Mouse (Mus musculus): ENCODE data around the gene 9930021J03Rik. TPM values are rescaled to one million over a fixed set of nuclear protein-coding genes. Genes with fewer than 3 reads are reported as not detected.

9930021J03Rik gene
- polyA plus RNA-seq, 1 experiment from 2014 or later, result 8.1 TPM

DNA sequence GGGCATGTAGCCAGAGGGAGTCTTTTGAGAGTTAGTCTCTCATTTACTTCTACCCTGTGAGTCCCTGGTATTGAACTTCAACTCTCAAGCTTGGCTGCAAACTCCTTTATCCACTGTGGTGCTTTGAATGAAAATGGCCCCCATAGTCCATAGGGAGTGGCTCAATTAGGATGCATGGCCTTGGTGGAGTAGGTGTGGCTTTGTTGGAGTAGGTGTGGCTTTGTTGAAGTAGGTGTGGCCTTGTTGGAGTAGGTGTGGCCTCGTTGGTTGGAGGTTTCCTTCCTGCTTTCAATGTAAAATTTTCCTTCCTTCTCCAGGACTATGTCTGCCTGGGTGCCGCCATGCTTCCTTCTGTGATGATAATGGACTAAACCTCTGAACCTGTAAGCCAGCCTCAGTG is 25.1 kb upstream of the 9930021J03Rik start:
- Histone ChIP-seq H3K9ac (replicated peaks) (no peak overlapping the region), H3K4me2 (replicated peaks) (no peak overlapping the region), H3K27me3 (no peaks in the 10 kb centered on the region), H3K36me3 (no peaks in the 10 kb centered on the region), H3K4me3 (no peak overlapping the region), H3K9me3 (no peaks in the 10 kb centered on the region), H3K4me1 (no peaks in the 10 kb centered on the region), H3K27ac (replicated peaks) (no peak overlapping the region)
- 79% methylated on average over 2 of the region's 2 CpGs for WGBS
- ATAC-seq (replicated peaks), result no peak

DNA sequence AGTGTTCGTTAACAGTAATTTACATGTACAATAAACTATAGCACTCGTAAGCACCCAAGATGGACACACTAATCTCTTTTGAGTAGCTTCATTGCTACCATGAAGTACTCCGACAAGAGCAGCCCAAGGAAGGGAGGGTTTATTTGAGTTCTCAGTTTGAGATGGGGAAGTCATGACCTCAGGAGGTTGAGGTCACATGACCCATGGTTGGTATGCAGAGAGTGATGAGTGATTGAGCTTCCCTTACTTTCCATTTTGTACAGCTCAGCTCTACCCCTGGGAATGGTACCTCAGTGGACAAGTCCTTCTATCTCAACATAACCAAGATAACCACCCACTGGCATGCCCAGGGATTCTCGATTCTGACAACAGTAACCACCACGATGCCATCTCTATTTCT is 22.8 kb upstream of the 9930021J03Rik start:
- Histone ChIP-seq H3K9me3 (no peaks in the 10 kb centered on the region), H3K36me3 (no peaks in the 10 kb centered on the region), H3K4me3 (no peak overlapping the region), H3K9ac (replicated peaks) (no peak overlapping the region), H3K27ac (replicated peaks) (no peak overlapping the region), H3K4me1 (no peaks in the 10 kb centered on the region), H3K4me2 (replicated peaks) (no peak overlapping the region), H3K27me3 (no peaks in the 10 kb centered on the region)
- no peak for ATAC-seq (replicated peaks)
- WGBS, result 76% methylated on average over 5 of the region's 5 CpGs

DNA sequence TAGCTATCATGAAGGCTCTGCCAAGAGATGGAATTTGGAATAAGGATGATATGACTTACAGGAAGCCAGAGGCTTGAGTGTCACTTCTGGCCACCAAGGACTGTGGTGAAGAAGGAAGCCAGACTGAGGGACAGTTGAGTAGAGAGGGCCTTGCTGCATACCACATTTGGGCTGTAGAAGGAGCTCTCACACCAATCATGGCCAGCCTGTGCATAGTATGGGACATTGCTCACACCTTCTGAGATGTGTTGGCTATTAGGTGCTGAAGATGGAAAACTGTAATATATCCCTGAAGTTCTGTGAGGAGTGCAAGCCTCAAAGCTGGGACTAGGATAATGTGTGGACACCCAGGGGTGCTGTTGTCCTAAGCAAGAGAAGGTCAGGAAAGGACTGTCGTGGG is 20.9 kb upstream of the 9930021J03Rik start:
- Histone ChIP-seq H3K4me3 (no peak overlapping the region), H3K9me3 (no peaks in the 10 kb centered on the region), H3K27ac (replicated peaks) (no peak overlapping the region), H3K4me1 (no peaks in the 10 kb centered on the region), H3K4me2 (replicated peaks) (no peak overlapping the region), H3K36me3 (no peaks in the 10 kb centered on the region), H3K27me3 (no peaks in the 10 kb centered on the region), H3K9ac (replicated peaks) (no peak overlapping the region)
- WGBS, result 86% methylated on average over 1 of the region's 1 CpGs
- ATAC-seq (replicated peaks), result peak; percentile 82

DNA sequence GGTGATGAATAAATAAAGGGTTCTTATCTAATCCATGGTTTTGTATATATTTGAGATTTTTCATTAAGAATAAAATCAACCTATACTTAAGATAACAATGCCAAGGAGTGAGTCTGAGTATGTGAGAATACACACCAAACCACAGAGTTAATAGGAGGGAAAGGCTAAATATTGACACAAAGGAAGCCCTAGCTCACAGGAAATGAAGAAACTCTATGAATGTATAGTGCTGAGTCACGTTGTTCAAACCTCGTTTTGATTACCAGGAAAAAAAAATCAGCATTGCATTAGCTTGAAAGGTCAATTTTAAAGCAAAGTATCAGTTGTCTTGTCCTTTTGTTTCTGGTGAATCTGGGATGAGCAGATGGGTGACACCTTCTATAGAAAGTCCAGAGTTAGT is 19.2 kb upstream of the 9930021J03Rik start:
- 62% methylated on average over 2 of the region's 2 CpGs for WGBS
- H3K9ac ChIP-seq (replicated peaks), result no peak overlapping the region
- no peaks in the 10 kb centered on the region for H3K36me3 ChIP-seq
- H3K4me2 ChIP-seq (replicated peaks), result no peak overlapping the region
- no peak for ATAC-seq (replicated peaks)
- H3K4me3 ChIP-seq, result no peak overlapping the region
- H3K9me3 ChIP-seq, result no peaks in the 10 kb centered on the region
- no peak overlapping the region for H3K27ac ChIP-seq (replicated peaks)
- H3K4me1 ChIP-seq, result no peaks in the 10 kb centered on the region
- H3K27me3 ChIP-seq, result no peaks in the 10 kb centered on the region

DNA sequence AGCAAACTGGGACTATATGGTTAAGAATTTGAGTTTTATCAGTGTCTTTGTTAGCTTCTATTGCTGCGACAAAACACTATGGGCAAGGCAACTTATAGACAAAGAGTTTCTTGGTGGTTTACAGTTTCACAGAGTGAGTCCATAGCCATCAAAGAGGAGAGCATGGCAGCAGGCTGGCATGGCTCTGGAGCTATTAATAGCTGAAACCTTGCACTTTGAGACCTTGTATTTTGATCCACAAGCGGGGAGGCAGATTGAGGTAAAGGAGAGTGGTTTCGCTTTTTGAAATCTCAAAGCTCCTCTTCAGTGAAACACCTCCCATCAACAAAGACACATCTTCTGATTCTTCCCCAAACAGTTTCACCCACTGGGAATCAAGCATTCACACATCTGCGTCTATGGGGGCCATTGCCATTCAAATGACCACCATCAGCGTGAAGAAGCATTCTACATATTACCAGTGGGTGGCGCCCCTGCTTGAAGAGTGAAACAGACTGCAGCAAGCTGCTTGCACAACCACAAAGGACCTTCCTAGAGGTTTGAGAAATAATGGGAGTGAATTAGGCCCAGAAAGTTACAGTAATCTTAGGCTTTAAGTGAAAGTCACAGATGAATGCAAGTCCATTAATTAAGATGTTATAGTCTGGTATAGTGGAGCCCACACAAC is 18.4 kb upstream of the 9930021J03Rik start:
- Histone ChIP-seq H3K36me3 (no peaks in the 10 kb centered on the region), H3K4me3 (no peak overlapping the region), H3K27me3 (no peaks in the 10 kb centered on the region), H3K4me1 (no peaks in the 10 kb centered on the region), H3K9me3 (no peaks in the 10 kb centered on the region), H3K27ac (replicated peaks) (no peak overlapping the region), H3K4me2 (replicated peaks) (no peak overlapping the region), H3K9ac (replicated peaks) (no peak overlapping the region)
- WGBS, result 47% methylated on average over 6 of the region's 6 CpGs
- ATAC-seq (replicated peaks), result 0 out of 2 replicates have a peak, but pooled peaks have one; percentile 19

DNA sequence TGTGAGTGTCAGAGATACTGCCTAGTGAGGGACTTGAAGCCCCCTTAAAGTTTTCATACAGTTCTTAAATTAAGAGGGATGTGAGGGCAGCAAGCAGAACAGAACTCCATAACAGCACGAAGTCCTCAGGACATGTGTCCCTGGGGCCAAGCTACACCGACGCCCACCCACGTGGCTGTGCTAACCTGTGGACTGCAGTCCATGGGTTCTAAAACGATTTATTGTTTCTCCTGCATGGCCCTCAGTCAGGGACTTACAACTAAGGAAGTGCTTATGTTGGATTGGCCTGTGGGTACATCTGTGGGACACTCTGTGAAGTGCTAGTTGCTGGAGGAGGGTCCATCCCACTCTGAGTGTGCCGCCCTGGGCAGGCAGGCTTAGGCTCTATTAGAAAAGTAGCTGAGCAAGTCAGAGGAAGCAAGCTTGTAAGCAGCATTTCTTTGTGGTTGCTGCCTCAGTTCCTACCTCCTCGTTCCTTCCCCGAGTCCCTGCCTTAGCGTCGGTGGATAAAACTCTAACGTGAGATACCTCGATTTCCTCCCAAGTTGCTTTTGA is 17.7 kb upstream of the 9930021J03Rik start:
- no peak for ATAC-seq (replicated peaks)
- Histone ChIP-seq H3K4me2 (replicated peaks) (no peak overlapping the region), H3K9ac (replicated peaks) (no peak overlapping the region), H3K4me3 (no peak overlapping the region), H3K27me3 (no peaks in the 10 kb centered on the region), H3K27ac (replicated peaks) (no peak overlapping the region), H3K9me3 (no peaks in the 10 kb centered on the region), H3K4me1 (no peaks in the 10 kb centered on the region), H3K36me3 (no peaks in the 10 kb centered on the region)
- 69% methylated on average over 12 of the region's 12 CpGs for WGBS

DNA sequence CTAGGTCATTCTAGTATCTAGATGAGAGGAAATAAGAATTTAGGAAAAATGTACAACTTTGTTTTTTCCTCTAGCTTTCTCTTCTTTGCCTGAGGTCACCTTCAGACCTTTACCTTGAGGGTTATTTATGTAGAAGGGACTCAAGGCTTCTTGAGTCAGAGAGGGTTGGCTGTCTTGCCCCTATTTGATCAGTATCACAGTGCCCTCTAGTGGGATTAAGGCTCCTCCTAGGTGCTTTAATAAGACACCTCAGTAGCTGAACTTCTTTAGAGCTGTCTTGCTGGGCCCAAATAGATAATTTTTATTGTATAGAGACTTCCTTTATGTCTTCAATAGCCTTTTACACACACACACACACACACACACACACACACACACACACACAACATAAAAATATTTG is 15.2 kb upstream of the 9930021J03Rik start:
- Histone ChIP-seq H3K9ac (replicated peaks) (no peak overlapping the region), H3K4me1 (no peaks in the 10 kb centered on the region), H3K27me3 (no peaks in the 10 kb centered on the region), H3K36me3 (no peaks in the 10 kb centered on the region), H3K9me3 (no peaks in the 10 kb centered on the region), H3K27ac (replicated peaks) (no peak overlapping the region), H3K4me2 (replicated peaks) (no peak overlapping the region), H3K4me3 (no peak overlapping the region)
- peak; percentile 67; the same call in 1 of the 2 replicates for ATAC-seq (replicated peaks)

DNA sequence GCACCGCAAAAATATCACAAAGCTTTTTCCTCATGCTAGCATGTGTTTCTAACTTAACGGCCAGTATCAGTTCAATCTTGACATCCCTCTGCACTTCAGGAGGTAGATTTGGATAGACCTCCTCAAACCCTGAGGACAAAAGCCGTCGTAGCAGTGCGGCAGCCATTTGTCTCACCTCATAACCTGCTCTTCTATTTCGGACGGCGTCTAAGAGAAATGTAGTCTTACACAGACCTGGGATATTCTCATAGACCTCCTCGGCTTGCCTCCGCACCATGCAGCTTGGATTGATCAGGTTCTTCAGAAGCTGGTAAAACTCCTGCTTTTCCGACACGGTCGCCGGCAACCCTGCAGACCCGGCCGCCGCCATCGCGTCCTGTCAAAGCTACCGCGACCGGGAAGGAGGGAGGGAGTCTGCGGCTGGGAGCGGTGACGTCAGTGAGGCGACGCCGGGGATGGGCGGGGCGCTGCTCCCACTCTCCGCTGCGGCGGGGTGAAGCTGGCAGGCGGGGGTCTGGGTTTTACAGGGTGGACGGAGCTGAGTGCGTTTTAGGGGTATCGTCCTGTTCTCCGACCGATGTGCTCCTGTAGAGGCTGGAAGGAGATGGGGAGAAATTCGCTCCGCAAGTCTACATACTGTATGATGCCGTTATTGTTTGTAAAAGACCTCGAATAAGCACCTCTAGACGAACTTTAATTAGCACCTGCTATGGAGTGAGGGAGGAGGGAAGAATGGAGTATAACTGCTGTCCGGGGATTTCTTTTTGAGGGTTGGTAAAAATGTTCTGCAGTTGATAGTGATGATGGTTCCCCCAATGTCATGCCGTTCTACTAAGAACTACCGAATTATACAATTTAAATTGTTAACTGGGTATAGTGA is 7.0 kb upstream of the 9930021J03Rik start, which contains the start of gene Ranbp6:
Gene Ranbp6, minus strand, starts transcription at position 394 of the 880 bp plus-strand sequence.
- H3K4me3 ChIP-seq, result peak within 1 kb of the TSS; percentile 85
- H3K9me3 ChIP-seq, result no peaks in the 10 kb centered on the region
- H3K4me1 ChIP-seq, result peaks cover 35% of the 10 kb centered on the region
- peak; percentile 97 for ATAC-seq (replicated peaks)
- H3K27me3 ChIP-seq, result no peaks in the 10 kb centered on the region
- peak within 1 kb of the TSS; percentile 79 for H3K27ac ChIP-seq (replicated peaks)
- H3K9ac ChIP-seq (replicated peaks), result peak within 1 kb of the TSS; percentile 83
- H3K4me2 ChIP-seq (replicated peaks), result peak within 1 kb of the TSS; percentile 75
- under 1% methylated on average over 47 of the region's 47 CpGs for WGBS
- peaks cover 24% of the 10 kb centered on the region for H3K36me3 ChIP-seq

DNA sequence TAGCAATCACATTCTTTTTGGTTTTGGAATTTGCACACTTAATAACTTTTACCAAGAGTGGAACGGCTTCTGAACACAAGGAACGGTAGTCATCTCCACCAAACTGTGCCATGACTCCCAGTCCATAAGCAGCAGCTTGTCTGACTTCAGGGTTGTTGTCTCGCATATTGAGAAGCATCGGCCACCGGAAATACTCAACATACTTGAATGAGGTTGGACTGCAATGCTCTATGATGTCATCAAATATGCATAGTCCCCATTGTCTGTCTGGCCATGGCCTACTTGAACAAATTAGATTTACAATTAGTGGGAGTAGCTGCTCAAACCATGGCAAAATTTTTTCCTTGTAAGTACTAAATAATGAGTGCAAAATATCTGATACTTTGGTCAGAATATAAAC is 4.2 kb upstream of the 9930021J03Rik start:
- Histone ChIP-seq H3K9me3 (no peaks in the 10 kb centered on the region), H3K36me3 (peaks cover 24% of the 10 kb centered on the region), H3K4me1 (peaks cover 43% of the 10 kb centered on the region), H3K4me2 (replicated peaks) (no peak overlapping the region), H3K27me3 (no peaks in the 10 kb centered on the region), H3K9ac (replicated peaks) (no peak overlapping the region), H3K4me3 (no peak overlapping the region), H3K27ac (replicated peaks) (no peak overlapping the region)
- 87% methylated on average over 5 of the region's 5 CpGs for WGBS
- ATAC-seq (replicated peaks), result no peak

DNA sequence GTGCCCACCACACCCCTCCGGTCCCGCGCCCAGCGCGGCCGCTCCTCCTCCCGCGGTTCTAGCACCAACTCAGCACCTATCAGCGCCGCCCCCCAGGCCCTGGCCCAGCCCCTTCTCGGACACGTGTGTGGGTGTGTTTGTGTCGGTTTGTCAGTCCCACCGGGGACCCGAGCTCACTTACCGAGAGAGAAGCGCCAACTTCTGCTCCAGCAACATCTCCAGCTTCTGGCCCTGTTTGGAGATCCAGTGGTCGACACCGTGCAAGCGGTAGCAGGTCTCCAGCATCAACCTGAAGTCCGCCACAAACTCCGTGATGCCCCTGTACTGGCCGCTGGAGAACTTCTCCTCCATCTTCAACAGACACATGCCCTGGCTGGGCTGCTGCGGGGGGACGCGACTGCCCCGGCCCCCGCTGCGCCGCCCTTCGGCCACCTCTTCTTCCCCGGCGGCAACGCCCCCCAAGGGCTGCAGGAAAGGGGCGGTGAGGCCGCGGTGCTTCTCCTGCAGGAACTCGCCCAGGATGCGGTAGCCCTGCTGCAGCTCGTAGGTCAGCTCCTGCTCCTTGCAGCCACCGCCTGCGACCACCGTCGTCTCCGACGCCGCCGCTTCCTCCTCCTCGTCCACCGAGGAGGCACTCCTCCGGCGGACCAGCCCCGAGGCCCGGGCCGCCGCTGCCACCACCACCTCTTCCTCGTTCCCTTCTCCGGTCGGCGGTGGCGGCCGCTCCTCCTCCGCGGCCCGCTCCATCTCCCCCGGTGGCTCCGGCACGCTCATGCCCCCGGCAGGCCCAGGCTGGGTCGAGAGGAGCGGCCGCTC is 480 bp downstream of the 9930021J03Rik start:
- Histone ChIP-seq H3K9me3 (no peaks in the 10 kb centered on the region), H3K27ac (replicated peaks) (peak overlapping the region; percentile 99), H3K9ac (replicated peaks) (peak overlapping the region; percentile 87), H3K4me3 (peak overlapping the region; percentile 60), H3K4me1 (peaks cover 47% of the 10 kb centered on the region), H3K4me2 (replicated peaks) (peak overlapping the region; percentile 90), H3K36me3 (peaks cover 15% of the 10 kb centered on the region), H3K27me3 (no peaks in the 10 kb centered on the region)
- WGBS, result under 1% methylated on average over 71 of the region's 72 CpGs
- peak; percentile 42 for ATAC-seq (replicated peaks)

DNA sequence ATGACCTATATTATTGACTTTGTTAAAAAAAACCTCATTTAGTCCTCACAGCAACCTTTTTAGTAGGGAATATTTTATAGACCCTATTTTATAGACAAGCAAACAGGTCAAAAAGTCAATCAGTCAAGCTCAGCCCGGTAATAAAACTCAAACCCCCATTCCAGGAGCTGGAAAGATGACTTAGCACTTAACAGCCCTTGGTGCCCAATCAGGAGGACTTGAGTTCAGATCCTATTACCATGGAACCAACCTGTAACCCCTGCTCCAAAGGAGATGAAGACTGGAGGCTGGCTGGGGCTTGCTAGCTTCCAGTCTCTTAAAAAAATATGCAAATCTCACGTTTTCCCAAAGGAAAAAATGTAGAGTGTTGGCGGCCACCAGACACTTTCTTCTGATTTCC is 1.8 kb downstream of the 9930021J03Rik start:
- no peak for ATAC-seq (replicated peaks)
- Histone ChIP-seq H3K4me3 (peak overlapping the region; percentile 26), H3K4me2 (replicated peaks) (peak overlapping the region; percentile 90), H3K9me3 (no peaks in the 10 kb centered on the region), H3K36me3 (0 out of 2 replicates have a peak, but pooled peaks cover under 1% of the 10 kb centered on the region), H3K9ac (replicated peaks) (no peak overlapping the region), H3K27me3 (no peaks in the 10 kb centered on the region), H3K4me1 (peaks cover 37% of the 10 kb centered on the region), H3K27ac (replicated peaks) (no peak overlapping the region)
- 48% methylated on average over 3 of the region's 3 CpGs for WGBS

All from forebrain, embryonic 15.5 days (tissue).